Mouse (Mus musculus) C2C12 (cell line): ENCODE results near the gene Pex1.

ENCODE experiments used
- CEBPB ChIP-seq: IDR thresholded peaks from one replicate; pipeline ENCODE4 v1.6.1; 2011; ENCODE audit warnings: low read depth, mild to moderate bottlenecking, control low read depth, moderate library complexity
- CTCF ChIP-seq: IDR thresholded peaks from one replicate; pipeline ENCODE4 v1.5.1; 2011; ENCODE audit not compliant: control insufficient read depth, insufficient read depth, insufficient read length
- MAX ChIP-seq: IDR thresholded peaks from one replicate; pipeline ENCODE4 v1.6.1; 2011; ENCODE audit warnings: mild to moderate bottlenecking, control low read depth
- MYOG ChIP-seq: IDR thresholded peaks from one replicate; pipeline ENCODE4 v1.6.1; 2011; ENCODE audit not compliant: control insufficient read depth, insufficient read length; ENCODE audit errors: extremely low read depth
- USF1 ChIP-seq: IDR thresholded peaks from one replicate; pipeline ENCODE4 v1.6.1; 2011; ENCODE audit warnings: low read depth, mild to moderate bottlenecking, control low read depth, moderate library complexity

DNA sequence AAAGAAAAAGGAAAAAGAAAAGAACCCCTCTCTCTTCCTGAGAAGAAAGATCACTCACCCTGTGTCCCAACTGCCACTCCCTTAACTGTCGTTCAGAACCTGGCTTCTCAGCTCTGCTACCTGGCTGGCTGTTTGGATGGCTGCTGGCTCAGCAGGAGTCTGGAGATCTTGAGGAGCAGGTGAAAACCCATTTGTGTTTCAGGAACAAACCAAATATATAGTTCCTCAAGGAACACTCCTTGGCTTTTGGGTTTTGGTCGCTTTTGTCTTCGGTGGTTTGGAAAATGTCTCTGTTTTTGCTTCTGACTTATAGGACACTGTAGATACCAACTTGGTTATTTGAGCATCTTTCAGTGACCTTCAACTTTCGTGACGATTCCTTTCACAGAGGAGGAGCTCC, 61.2 kb downstream of the Pex1 start, which contains the start of gene Gatad1:
- TF ChIP-seq CTCF (no peak), MYOG (no peak), CEBPB (no peak), USF1 (no peak), MAX (no peak)
